Mouse (Mus musculus): ENCODE data around the gene Apobec2.
A peak's percentile ranks its signal among the peaks of the same experiment; 100 is the strongest.
"Not testable (repeated sequence)": the region's sequence is repeated elsewhere in the genome, so short reads cannot be mapped to it uniquely, and the experiment has no call there.

Gene Apobec2

DNA sequence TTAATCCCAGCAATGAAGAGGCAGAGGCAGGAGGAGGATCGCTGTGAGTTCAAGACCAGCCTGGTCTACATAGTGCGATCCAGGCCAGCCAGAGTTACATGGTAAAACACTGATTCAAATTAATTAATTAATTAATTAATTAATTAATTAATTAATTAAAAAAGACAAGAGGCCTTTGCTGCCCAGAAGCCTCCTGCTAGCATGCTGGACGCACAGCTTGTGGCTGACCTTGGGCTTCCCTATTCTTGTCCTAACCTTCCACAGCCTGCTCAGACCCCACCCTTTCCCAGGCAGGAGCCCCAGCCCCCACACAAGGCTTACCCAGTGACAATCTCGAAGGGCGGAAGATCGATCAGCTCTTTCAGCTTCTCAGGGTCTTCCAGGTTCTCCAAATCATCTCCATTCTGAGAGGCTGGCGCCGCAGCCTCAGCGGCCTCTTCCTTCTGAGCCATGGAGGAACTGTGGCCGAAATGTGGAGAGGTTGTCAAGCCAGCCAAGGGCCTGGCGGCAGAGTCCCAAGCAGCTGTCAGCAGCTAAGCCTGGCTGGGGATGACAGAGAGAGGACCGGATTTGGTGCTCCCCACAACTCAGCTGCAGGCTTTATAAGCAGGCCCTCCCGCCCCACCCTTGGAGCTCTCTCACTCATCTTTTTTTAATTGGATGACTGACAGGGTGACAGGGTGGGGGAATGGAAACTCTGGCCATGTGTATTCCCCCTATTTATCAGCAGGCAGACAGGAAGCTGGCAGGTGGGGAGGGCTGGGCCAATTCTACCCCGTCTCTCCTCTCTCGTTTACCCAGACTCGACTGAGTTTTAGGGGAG lies at the start of gene Apobec2:
TSS of gene Apobec2 (minus strand) at position 773 of the 823 bp plus-strand sequence.
- peak; percentile 63 for DNase-seq

DNA sequence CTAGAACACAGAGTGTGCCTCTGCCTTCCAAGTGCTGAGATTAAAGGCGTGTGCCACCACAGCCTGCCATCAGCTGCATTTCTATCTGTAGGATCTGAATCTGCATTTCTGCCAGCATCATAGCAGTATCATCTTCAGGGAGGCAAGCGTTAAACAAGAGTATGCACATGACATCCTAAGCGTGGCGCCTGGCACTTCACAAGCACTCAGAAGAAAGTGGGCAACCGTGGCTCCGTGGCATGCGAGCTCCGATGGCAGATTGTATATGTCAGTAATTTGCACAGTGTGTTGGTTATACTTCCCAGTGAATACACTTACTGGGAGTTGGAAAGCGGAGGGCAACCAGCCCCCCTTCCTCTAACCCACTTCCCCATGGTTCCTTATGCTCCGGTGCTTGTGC lies 47.2 kb upstream of the Apobec2 start:
- DNase-seq, result no peak

DNA sequence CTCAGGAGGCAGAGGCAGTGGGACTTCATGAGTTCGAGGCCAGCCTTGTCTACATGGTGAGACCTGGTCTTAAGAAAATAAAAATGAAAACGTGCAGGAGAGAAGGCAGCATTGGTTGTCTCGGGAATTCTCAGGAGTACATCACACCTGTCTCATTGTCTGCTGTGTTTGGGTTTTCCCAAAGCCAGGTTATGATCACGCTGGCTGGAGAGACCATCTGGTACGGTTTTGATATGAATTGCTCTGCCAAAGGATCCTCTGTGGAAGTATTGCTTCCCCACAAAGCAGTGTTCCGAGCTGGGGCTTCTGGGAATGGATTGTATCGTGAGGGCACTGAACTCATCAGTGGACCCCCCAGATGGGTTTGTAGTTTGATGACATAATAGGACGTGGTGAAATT lies 42.7 kb upstream of the Apobec2 start:
- no peak for DNase-seq

DNA sequence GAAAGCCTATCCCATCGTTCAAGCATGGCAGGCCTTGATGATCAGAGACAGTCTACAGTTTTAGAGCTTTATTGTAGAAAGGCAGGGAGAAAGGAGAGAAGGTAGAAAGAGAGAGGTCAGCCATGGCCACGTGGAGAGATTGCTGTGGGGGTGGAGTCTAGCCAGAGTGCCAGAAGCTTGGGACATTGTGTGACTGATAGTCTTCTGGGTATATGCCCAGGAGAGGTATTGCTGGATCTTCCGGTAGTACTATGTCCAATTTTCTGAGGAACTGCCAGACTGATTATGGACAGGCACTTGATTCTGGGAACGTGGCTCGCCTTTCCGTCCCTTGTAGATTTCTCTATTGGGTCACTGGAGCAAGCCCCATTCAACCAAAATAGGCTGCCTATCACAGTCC lies 41.6 kb upstream of the Apobec2 start:
- not testable (repeated sequence) for DNase-seq

DNA sequence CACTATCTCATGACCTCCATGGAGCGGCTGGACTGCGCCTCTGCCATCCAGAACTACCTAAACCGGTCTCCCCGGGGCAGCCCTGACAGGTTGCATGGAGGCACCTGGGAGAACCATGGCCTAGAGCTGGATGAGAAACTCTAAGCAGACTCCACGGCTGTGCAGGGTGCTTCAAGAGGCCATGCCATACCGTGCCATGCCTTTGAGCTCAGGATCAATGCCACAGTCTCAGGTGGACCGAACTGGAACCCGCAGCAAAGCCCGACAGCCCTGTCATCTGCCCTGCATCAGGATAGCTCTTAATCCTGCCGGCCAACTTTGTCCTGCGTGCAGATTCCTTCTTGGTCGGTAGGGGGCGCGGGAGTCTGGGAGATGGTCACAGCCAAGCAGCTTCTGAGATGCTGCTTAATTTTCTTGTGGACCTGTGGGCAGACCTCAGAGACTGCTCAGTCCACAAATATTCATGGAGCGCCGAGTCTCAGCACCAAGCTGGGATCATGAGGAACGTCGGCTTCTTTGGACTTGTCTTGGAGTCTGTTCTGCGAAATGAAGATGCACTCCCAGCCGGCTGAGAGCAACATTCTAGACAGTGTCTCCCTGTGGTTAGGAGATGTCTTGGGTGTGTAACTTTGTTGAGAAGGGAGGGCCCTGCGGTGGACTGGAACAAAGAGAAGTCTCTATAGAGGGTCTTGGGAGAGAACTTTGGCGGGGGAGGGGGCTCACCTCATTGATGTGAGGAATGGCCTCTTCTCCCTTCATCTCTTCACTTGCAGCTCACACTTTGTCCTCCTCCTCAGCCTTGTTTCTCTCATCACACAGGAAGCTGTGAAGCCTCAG lies 34.9 kb upstream of the Apobec2 start:
- DNase-seq, result peak; percentile 83

DNA sequence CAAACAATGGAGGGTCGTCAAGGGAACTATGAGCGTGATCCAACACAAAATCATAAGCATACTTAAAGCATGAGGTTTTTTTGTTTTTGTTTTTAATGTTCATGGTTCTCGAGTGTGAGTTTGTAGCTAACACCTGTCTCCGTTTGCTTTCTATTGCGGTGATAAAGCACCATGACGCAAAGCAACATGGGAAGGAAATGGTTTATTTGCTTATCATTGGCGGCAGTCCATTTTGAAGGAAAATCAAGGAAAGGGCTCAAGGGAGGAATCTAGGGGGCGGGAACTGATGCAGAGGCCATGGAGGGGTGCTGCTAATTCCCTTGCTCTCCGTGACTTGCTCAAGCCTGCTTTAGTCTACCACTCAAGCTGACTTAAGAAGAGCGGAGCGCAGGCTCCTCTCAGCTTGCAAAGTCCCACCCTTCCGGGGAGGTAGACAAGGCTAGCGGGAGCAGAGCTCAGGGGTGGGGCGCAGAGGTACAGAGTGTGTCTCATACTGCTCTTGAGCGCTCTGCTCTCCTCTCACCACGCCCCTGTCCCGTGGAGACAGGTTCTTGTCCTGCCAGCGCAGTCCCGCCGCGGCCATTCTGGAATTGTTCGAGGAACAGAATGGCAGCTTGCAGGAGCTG lies 34.2 kb upstream of the Apobec2 start:
- no peak for DNase-seq

DNA sequence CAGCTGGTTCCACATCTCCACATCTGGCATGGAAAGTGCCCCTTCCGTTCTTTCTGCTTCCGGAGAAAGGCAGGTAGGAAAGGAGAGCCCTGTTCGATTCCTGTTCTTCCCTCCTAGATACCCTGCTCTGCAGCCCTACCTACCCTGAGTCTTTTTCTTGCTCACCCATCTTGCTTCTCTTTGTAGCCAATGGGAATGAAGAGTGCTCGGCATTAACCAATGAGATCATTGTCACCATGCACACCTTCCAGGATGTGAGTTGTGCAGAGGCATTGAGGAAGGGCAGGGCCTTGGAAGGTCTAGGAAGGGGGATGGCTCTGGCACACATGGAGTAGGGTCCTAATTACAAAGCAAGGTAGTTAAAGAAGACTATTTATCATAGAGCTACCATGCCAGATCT lies 30.7 kb upstream of the Apobec2 start:
- DNase-seq, result no peak

DNA sequence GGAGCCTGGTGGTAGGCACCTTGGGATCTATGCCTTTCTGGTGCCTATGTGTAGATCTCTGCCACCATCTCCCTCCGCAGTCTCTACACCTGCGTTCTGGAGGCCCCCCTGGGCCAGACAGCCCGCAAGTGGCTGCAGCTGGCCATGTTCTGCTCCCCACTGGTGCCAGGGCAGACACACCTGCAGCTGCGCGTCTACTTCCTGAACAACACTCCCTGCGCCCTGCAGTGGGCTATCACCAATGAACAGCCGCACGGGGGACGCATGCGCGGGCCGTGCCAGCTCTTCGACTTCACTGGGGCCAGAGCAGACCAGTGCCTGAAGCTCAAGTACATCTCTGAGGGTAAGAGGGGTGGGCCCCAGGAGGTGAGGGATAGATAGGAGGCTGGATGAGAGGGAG lies 29.4 kb upstream of the Apobec2 start:
- DNase-seq, result no peak

DNA sequence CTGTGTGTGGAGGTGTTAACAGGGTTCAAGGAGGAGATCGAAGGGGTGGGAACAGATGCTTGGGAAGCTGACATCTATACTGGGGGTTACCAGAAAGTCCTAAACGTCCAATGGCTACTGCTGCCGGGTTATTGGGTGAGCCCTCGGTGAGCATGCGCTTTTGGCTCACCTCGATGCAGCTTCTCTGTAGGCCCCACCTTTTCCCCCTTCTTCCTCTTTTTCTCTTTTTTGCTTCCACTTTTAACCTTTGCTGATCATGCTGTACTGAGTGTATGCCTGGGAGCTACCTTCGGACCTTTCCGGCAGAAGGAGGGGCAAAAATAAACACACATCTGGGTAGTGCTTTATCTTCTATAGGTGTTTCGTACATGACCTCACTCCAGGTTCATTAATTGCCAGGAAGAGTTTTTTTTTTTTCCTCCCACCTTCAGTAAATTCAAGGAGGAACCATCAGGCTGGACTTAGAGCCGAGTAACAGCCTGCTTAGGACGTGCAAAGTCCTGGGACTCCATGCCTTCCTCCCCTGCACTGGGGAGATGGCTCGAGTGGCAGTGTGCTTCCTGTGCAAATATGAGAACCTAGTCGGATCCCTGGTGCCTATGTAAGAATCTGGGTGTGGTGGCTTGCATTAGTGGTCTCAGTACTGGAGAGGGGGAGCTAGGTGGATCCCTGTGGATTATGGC lies 25.4 kb upstream of the Apobec2 start:
- DNase-seq, result no peak

DNA sequence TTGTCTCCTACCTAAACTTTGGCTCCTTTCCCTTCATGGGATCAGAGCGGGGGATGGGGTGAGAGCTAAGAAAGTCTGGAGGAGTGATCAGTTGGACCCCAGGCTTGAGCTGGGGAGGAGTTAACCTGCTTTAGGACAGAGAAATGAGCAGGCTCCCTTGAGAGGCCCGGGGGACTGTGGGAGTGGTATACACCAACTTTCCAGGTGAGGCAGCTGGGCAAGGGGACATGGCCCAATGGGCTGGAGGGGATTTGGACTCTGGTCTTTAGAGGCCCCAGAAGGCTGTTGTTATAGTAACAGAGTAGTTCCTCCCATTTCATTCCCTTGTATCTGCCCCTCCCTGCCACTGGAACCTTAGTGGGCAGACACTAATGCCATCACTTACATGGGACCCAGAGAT lies 23.2 kb upstream of the Apobec2 start:
- no peak for DNase-seq

DNA sequence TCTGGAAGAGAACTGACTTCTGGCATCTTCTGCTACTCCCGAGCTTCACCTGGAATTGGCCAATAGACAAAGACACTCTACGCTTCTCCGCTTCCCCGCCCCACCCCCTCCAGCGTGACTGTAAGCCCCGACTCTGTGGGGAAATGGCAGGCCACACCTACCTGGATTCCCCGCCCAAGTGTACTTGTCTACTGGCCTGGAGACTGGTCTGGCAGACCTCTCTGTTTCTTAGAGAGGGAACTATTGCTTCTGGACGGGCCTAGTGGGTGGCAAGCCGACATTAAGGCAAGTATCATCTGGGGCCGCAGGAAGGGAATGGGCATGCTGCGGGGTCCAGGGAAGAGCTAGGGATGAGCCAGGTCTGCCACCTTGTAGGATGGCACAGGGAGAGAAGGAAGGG lies 22.0 kb upstream of the Apobec2 start, which contains the start of gene Unc5cl:
TSS of gene Unc5cl (plus strand) at position 214 of the 400 bp plus-strand sequence.
- DNase-seq, result no peak

DNA sequence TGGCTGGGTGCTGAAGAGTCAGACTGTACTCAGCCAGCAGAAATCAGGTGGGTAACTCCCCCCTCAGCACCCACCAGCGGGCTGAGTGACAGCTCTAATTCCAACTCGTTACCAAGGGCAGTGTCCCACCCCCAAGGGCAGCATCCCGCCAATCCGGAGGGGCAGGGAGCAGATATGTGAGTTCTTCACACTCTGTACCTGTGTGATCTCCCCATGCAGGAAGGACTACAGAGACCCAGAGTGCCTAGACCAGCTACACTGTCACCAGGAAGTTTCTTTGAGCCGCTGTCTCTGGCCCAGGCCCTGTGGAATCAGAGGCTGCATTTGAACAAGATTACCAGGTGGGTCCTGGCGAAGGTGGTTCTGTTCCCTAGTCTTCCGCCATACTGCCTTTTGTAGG lies 21.5 kb upstream of the Apobec2 start:
- DNase-seq, result no peak

DNA sequence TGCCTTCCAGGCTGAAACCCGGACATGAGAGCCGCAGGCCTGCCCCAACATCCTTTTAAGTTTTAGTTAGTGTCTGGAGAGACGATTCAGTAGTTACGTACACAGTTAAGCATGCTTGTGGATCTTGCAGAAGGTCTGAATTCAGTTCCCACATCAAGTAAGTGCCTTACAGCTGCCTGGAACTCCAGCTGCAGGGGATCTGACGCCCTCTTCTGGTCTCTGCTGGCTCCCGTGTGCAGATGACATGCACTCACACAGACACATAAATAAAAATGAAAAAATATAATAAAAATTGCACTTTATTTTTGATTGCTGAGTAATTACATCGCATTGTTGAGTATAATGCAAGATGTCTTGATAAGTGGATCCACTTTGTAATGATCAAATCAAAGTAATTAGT lies 20.8 kb upstream of the Apobec2 start:
- no peak for DNase-seq

DNA sequence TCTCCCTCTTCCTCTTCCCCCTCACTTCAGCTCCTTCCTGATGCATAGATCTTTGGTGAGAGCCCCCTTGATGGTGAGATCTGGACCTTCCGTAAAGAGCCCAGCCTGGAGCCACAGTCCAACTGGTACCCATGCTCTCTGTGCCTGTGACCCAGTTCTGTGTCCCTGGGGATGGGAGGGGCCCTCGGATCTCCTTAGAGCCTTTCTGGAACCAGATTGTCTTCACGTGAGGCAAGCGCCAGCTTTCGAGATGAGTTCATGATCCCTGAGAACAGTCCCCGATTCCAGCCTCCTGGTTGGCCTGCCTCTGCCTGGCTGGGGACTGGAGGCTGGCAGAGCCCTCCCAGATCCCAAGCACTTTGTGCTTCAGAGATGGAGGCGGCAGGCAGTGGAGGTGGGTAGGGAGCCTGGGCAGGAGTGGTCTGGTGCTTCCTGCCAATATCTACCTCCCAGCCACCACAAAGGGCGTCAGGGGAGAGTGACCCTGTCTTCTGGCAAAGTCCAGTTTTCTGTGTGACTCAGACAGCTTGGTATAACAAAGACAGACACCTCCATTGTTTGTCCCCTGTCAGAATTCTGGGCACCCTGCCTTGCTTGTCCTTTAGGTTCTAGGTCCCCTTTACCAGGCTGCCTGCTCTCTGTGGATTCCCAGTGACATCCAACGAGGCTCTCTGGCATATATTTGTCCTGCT lies 19.2 kb upstream of the Apobec2 start:
- peak; percentile 49 for DNase-seq

DNA sequence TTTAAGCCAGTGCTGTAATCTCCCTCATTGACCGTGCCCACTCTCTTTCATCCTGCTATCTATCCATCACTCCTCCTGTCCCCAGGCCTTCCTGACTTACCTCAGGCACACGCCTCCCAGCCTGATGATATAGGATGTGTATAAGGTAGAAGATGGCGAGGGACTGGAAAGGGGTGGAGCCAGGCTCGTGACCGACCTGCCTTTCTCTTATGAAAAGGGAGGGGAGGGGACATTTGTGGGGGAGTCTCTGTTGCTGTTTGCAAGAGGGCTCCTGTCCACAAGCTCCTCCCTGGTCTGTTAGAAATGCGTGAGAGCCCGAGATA lies 18.6 kb upstream of the Apobec2 start, which contains the start of gene Tspo2:
TSS of gene Tspo2 (minus strand) at position 170 of the 323 bp plus-strand sequence.
- DNase-seq, result no peak

DNA sequence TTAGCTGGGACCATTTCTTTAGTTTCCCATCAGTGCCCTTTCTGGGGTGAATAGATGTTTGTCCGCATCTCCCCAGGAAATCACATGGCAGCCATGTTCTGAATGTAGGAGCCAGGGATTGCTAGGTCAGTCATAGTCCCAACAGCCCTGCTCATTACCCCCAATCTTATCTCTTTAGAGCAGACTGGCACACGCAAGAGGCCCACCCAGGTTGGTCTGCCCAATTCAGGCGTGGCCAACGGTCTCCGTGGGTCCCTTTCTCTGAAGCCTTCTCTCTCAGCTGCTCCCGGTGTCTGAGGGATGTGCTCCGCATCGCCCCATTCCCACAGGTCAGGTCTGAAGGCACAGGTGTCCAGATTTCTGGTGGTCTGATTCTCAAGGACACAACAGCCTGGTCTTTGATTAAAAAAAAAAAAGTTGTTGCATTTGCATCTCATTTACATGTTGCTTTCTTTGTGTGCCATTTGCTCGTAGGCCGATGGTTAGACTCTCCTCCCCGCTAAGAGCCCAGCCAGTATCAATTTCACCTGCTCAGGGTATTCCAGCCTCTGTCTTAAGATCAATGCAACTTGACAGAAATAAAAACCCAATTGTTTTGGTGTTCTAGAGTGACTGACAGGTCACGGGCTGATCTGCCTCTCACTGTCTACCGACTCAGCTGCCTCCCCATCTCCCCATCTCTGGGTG lies 18.1 kb upstream of the Apobec2 start:
- DNase-seq, result no peak

DNA sequence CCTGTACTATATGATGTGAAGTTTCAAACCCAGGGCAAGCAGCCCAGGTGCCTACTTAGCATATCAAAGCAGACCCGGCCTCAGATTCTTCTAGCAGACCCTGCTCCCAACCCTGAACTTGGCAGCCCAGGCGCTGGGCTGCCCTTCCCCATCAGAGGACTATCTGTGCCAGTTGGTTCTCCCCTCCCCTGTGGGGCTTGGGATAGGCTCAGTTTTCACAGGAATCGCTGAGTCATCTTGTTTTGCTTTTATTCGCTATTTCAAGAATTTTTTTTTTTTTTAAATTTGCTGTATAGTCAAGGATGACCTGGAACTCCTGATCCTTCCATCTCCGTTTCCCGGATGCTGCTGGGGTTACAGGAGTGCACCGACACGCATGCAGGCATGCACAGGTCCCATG lies 14.9 kb upstream of the Apobec2 start:
- DNase-seq, result no peak

DNA sequence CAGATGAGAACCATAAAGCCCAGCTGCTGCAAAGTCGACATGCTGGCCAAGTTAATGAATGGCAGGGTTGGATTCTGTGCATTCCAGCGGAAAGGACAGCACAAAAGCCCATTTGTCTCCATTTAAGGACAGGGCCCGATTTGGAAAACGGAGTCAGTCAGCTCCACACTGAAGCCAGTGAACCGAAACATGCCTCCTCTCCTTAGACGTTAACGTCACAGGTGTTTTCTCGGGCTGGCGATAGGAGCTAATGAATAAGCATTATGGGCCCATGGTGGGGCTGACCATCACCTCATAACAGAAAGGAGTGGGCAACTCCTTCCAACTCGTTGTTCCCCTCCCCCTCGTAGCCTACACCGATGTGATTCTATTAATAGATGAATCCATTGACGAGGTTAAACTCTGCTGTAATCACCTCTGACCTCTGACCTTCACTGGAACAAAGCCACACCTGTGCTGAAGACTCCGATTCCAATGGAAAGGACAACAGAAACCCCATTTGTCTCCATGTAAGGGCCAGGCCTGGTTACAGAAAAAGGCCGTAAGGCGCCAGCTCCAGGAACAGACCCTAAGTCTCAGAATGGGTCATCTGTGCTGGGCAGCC lies 10.9 kb upstream of the Apobec2 start:
- DNase-seq, result no peak

DNA sequence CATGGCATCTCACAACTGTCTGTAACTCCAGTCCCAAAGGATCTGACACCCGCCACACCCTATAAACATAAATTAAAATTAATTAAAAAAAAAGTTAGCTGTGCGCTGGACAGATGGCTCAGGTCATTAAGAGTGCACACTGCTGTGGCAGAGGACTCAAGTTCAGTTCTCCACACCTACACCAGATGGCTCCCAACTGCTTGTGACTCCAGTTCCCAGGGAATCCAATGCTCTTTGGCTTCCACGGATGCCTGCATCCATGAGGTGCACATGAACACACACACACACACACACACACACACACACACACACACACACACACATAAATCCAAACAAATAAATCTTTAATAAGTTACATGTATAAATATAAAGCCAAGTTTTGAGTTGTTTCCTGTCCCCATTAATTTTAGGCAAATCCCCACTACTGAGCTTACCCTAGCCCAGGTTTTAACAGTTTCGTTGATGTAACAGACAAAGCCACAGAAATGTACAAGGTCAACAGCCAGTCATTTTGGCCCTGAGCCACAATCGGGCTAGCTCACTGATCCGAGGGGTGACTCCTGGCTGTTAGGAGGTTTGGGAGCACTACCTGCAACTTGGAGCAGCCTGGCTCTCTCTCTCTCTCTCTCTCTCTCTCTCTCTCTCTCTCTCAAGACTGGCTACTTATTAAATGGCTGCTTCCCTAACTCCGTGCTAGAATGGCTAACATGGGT lies 10.2 kb upstream of the Apobec2 start:
- DNase-seq, result peak; percentile 49

DNA sequence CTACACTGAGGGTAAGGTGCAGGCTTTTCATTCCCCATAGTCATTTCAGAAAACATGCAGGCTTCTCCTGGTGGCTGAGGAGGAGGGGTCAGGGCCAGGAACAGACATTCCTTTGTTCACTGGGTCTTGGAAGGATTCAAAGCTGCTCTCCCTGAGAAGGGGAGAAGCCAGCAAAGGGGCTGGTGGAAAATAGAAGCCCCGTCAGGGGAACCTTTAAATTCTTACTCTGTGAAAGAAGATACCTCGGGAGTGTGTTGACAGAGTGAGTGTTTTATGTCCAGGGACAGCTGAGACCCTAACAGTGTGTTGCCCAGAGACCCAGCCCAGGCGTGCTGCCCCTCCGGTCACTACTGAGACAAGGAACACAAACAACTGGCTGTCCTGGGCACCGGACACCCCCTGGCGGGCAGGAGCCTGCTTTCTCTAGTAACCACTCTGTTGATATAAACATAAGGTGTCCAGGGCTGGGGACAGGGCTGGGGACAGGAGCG lies 4.7 kb upstream of the Apobec2 start:
- DNase-seq, result peak; percentile 70

DNA sequence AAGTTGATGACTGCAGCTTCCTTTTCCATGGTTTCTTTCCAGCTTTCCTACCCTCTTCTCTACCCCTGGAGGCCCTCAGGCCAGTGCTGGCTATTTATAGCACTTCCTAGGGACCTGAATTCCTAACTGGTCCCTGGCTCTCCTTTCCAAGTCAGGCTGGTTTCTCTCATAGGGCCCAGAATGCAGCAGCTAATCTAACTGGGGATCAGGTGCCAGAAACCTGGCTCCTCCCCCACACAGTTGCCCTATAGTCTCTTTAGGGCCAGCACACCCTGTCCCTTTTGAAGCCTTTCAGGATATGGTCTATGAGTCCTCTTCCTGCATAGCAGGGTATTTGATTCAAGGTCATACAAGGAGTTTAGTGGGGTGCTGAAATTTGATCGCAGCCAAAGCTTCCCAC lies 3.8 kb upstream of the Apobec2 start:
- no peak for DNase-seq
